Mouse (Mus musculus) cerebellum, postnatal 4 days (tissue): ENCODE measurements at regions not wholly inside any gene's neighbourhood (a gene's known extent, or its start where the extent isn't known, plus 50 kb on each side); places are given as distances from the start of the nearest gene placed in this dataset.

Experiments used
- DNase-seq, 2 experiments: peaks; one replicate each; pipeline ENCODE4 v3.0.0; 2022; ENCODE audit warnings: low spot score in 2 of 2, mixed read lengths in 1 of 2

DNA sequence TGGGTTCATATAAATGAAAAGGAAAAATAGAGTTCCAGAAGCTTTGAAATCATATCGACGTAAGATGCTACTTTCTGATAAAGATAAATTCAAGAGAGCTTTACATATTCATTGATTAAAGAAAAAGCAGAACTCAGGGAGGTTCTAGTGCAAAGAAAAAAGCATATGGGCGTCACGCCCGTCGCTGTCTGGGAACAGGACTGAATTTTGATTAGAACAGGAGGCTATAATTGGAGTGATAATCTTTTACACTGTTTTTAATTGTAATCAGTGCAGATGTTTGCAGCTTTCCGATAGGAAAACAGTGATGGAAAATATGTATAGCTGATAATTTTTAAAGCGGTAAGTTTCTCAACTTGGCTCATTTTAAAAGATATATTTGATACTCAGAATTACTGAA, 428.2 kb upstream of the Ccnh start:
- no peak for DNase-seq

DNA sequence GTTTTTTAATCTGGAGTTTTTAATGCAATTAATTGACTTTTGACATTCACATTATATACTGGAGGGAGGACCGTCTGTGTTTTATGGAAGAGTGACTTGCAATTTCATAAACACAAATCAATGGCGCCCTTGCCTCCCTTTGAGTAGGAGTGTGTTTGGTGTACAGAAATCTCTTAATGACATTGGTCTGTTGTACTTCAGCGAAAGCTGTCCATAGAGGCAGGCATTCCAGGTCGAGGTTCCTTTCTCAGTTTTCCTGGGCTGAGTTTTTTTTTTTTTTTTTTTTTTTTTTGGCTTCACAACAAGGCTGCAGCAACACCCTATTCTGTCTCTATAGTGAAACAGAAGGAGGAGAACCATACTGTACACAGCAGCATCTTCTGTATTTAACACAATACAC, 427.4 kb upstream of the Ccnh start:
- no peak for DNase-seq

DNA sequence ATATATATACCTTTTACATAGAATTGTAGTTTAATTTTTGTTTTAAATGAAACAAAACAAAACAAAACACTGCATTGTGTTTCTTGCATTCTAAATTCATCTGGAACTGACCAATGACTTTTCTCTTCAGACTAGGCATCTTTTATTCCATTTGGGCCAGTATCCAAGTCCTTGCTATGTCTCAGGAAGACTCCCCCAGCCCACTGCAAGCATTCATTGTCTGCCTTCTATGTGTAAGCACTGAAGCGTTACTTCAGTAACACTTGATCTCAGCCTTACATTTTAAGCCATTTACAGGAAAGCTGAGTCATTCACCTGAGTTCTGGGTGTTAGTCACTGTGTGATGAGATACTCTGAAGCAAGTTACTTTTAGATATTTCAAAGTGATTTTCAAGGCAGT, 425.3 kb upstream of the Ccnh start:
- DNase-seq = no peak

DNA sequence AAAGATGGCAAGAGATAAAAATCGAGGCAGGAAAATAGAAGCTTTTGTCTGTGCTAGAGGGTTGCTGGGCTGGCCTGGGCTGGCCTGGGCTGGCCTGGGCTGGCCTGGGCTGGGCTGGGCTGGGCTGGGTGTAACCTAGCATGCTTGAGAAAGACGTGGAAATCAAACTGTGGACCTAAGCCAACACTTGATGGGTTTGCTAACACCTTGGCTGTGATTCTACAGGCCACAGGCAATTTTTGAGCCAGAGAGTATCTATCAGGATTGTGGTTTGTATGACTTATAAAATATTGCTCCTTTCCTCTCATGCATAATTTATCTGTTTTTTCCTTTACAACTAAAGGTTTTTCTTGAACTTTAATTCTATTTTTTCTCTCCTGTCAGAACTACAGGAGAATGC, 417.3 kb upstream of the Ccnh start:
- no peak for DNase-seq

DNA sequence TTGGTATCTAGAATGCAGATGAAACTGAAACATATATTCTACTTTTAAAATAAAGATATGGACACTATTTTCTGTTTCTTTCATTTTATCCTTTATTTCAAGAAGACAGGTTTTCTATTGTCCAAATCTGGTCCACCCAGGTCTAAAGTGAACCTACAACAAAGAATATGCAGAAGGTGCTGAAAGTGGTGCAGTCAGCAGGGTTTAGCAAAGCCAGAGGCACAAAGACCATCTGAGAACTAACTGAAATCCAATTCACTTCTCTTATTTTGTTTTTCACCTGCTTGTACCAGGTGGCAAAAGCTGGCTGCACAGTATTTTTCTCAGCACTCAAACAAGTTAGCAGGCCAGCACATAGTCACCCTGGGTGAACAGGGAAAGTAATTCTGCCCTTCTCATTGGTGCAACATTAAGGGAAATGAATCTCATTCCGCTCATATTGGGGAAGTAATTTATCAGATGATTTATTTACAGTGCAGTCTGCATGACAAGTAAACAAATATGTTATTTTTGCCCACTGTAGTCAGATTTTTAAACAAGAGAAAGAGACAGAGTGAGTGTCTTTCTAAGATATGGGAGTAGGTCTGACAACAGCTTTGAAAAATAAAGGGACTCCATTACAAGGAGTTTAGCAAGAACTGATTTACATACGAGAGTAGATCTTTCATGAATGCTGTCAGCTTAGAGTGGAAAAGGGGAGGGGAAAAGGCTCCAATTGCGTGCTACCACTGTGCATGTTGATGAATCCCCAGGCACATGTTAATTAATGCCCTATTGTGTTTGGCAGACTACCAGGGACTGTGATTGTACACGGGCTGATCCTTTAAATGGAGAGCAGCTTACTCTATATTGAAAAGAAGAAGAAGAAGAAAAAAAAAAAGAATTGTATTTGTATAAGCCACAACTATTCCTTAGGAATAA, 405.9 kb upstream of the Ccnh start:
- no peak for DNase-seq

DNA sequence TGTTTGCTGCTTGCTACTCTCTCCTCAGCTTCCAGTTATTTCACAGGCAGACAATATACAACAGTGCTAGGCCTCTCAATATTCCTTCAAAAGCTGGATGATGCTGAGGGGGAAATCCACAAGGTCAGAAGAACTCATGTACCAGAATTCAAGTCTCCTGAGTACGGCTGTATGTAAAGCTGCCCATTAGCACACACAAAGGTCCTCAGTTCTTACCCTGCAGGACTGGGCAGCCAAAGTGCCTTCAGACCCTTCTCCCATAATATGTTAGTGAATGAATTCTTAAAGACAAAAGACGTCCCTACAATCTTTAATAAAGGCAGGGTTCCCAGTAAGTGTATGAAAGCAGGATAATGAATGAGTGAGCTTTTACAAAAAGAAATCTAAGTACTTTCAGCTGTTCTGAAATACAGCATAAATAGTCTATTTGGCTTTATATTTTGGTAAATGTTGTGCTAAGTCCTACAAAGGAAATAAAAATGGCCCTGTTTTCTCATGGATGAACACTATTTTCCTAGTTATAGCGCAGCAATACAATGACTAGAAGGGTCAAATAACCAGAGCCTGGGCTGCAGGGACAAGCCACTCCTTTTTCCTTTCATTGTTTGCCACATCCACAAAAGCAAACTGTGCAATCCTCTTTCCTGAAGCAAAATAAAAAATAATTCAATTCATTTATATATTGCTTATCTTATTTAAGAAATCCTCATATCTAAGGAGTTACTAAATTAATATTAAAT, 384.8 kb upstream of the Ccnh start:
- DNase-seq = no peak

DNA sequence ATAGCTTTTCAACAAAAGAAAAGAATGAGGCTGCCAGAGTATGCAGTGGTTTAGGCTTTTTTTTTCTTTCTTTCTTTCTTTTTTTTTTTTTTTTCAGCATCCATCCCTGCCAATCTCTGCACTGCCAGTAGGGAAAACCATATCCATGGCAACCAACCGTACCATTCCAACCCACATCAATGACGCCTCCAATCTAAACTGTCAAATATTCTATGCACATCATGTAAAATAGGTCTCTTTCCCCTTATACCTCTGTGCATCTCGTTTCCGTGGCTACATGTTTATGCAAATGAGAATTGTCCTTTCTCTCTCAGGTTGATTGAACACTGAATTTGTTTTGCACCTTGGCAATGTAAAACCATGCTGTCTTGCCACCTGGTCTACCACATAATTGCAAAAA, 384.0 kb upstream of the Ccnh start:
- DNase-seq = no peak

DNA sequence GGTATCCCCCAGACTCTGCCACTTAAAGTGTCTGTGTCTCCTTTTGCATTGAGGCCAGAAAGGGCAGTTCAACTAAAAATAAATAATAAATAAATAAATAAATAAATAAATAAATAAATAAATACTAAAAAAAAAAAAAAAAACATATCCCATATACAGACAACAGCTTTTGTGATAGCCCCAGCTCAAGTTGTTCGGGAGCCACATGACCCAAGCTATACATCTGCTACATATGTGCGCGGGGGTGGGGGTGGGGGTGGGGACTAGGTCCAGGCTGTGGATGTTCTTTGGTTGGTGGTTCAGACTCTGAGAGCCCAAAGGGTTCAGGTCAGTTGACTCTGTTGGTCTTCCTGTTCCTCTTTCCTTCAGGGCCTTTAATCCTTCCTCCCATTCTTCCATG, 379.6 kb upstream of the Ccnh start:
- DNase-seq = no peak
